Mouse (Mus musculus): ENCODE results near the gene Car15.

Gene Car15

GRCm38 (mm10) chr16:17833321-17833680 lies 4.9 kb downstream of the Car15 start:
- in situ Hi-C loops (cut with MboI, MseI) = no loop called here

- in situ Hi-C loops (cut with MboI, MseI) = no loop called here
These were observed 5.3 kb downstream of the Car15 start, which contains the start of gene B830017H08Rik for GRCm38 (mm10) chr16:17832821-17833220. TSS of gene B830017H08Rik (plus strand) at chr16:17833121.

- in situ Hi-C loops (cut with MboI, MseI) = no loop called here
These were observed 6.4 kb downstream of the Car15 start for GRCm38 (mm10) chr16:17831781-17832180.

- in situ Hi-C loops (cut with MboI, MseI) = no loop called here
These were observed 7.6 kb downstream of the Car15 start for GRCm38 (mm10) chr16:17830385-17831178.

- in situ Hi-C loops (cut with MboI, MseI) = no loop called here
These were observed 9.3 kb downstream of the Car15 start for GRCm38 (mm10) chr16:17828867-17829266.

- in situ Hi-C loops (cut with MboI, MseI) = no loop called here
These were observed 9.9 kb downstream of the Car15 start for GRCm38 (mm10) chr16:17828229-17828628.

- in situ Hi-C loops (cut with MboI, MseI) = no loop called here
These were observed 11.7 kb downstream of the Car15 start for GRCm38 (mm10) chr16:17826500-17826899.

GRCm38 (mm10) chr16:17816528-17816927 lies 21.6 kb downstream of the Car15 start:
- in situ Hi-C loops (cut with MboI, MseI) = loop anchor here (10.0 kb wide), 1 partner anchor 1118 kb away; no protein-coding TSS in a partner anchor

GRCm38 (mm10) chr16:17815411-17816402 lies 22.5 kb downstream of the Car15 start:
- in situ Hi-C loops (cut with MboI, MseI) = loop anchor here (10.0 kb wide), 1 partner anchor 1119 kb away; no protein-coding TSS in a partner anchor

GRCm38 (mm10) chr16:17813173-17813572 lies 25.0 kb downstream of the Car15 start:
- in situ Hi-C loops (cut with MboI, MseI) = loop anchor here (10.0 kb wide), 1 partner anchor 1122 kb away; no protein-coding TSS in a partner anchor

- in situ Hi-C loops (cut with MboI, MseI) = loop anchor here (10.0 kb wide), 1 partner anchor 1123 kb away; no protein-coding TSS in a partner anchor
These were observed 26.0 kb downstream of the Car15 start for GRCm38 (mm10) chr16:17812120-17812519.

GRCm38 (mm10) chr16:17809711-17810110 lies 28.5 kb downstream of the Car15 start:
- in situ Hi-C loops (cut with MboI, MseI) = loop anchor here (10.0 kb wide), 1 partner anchor 1125 kb away; no protein-coding TSS in a partner anchor

- in situ Hi-C loops (cut with MboI, MseI) = no loop called here
These were observed 29.0 kb downstream of the Car15 start for GRCm38 (mm10) chr16:17809125-17809524.

- in situ Hi-C loops (cut with MboI, MseI) = no loop called here
These were observed 30.8 kb downstream of the Car15 start for GRCm38 (mm10) chr16:17807192-17808009.

GRCm38 (mm10) chr16:17806581-17807191 lies 31.5 kb downstream of the Car15 start:
- in situ Hi-C loops (cut with MboI, MseI) = no loop called here

GRCm38 (mm10) chr16:17804982-17805381 lies 33.2 kb downstream of the Car15 start:
- in situ Hi-C loops (cut with MboI, MseI) = loop anchor here (5.0 kb wide), 1 partner anchor 63 kb away; no protein-coding TSS in a partner anchor

GRCm38 (mm10) chr16:17804449-17804912 lies 33.7 kb downstream of the Car15 start:
- in situ Hi-C loops (cut with MboI, MseI) = loop anchor here (5.0 kb wide), 1 partner anchor 62 kb away; no protein-coding TSS in a partner anchor

- in situ Hi-C loops (cut with MboI, MseI) = loop anchor here (5.0 kb wide), 1 partner anchor 62 kb away; no protein-coding TSS in a partner anchor
These were observed 34.3 kb downstream of the Car15 start for GRCm38 (mm10) chr16:17803675-17804448.
